Mouse (Mus musculus) neural tube, embryonic 11.5 days (tissue): ENCODE measurements around the gene Ptov1. TPM values are rescaled to one million over a fixed set of nuclear protein-coding genes. Genes with fewer than 3 reads are reported as not detected.

Experiments
- ATAC-seq: fragments of 200-750 bp; cut with Nextera tagmentation; 2 replicates; pipeline ENCODE4 v1.8.0; 2017; ENCODE audit warnings: moderate number of reproducible peaks, mild to moderate bottlenecking, moderate TSS enrichment, moderate library complexity; ENCODE audit not compliant: insufficient read depth, low FRiP score, low TSS enrichment
- DNase-seq: peaks from one replicate; pipeline ENCODE4 v3.0.0-alpha.2; 2015; ENCODE audit warnings: low spot score
- H3K27ac ChIP-seq: fragments of 300-500 bp; sonication (generic); 2 replicates; pipeline ENCODE4 v1.5.1; 2014; ENCODE audit warnings: low read depth, mild to moderate bottlenecking, low read length
- H3K27me3 ChIP-seq: fragments of 300-500 bp; sonication (generic); 2 replicates; pipeline ENCODE4 v1.6.1; 2014; ENCODE audit warnings: mild to moderate bottlenecking, low read length, mixed read lengths; ENCODE audit not compliant: control insufficient read depth, insufficient read depth
- H3K36me3 ChIP-seq: fragments of 300-500 bp; sonication (generic); 2 replicates; pipeline ENCODE4 v1.6.1; 2014; ENCODE audit warnings: mild to moderate bottlenecking, low read length, moderate library complexity, mixed read lengths; ENCODE audit not compliant: control insufficient read depth, insufficient read depth
- H3K4me1 ChIP-seq: fragments of 300-500 bp; sonication (generic); 2 replicates; pipeline ENCODE4 v1.6.1; 2014; ENCODE audit warnings: low read length, mixed read lengths; ENCODE audit not compliant: control insufficient read depth, insufficient read depth
- H3K4me2 ChIP-seq: fragments of 300-500 bp; sonication (generic); 2 replicates; pipeline ENCODE4 v1.6.1; 2014; ENCODE audit warnings: low read depth, mild to moderate bottlenecking, moderate library complexity
- H3K4me3 ChIP-seq: fragments of 300-500 bp; sonication (generic); 2 replicates; pipeline ENCODE4 v1.5.1; 2014; ENCODE audit warnings: low read depth, low read length
- H3K9ac ChIP-seq: fragments of 300-500 bp; sonication (generic); 2 replicates; pipeline ENCODE4 v1.6.1; 2014; ENCODE audit warnings: mild to moderate bottlenecking, low read length
- H3K9me3 ChIP-seq: fragments of 300-500 bp; sonication (generic); 2 replicates; pipeline ENCODE4 v1.6.1; 2016; ENCODE audit warnings: low read length; ENCODE audit not compliant: control insufficient read depth
- WGBS: fragments of 180-500 bp; shearing (Covaris S2); extraction: QIAGEN DNeasy Blood & Tissue Kit; methylation state at CpG from one replicate; pipeline ENCODE4 v1.1.7; 2014; 5-methylcytosine and 5-hydroxymethylcytosine counted together
- polyA plus RNA-seq: library from polyadenylated mRNA; unstranded; fragments of >200 nt; fragmentation: Nextera tagmentation; extraction: Ambion mirVana; gene quantifications from 2 replicates; pipeline ENCODE4 v1.2.1, GENCODE M21; 2014

Ptov1 gene
- polyA plus RNA-seq: 418 and 419 TPM in 2 replicates

- Histone ChIP-seq H3K4me1 (peaks cover 28% of the 10 kb centered on the region), H3K9ac (peak within 1 kb of the TSS; percentile 99), H3K27ac (peak within 1 kb of the TSS; percentile 100), H3K27me3 (no peaks in the 10 kb centered on the region), H3K36me3 (peaks cover 4% of the 10 kb centered on the region; the same call in 1 of the 2 replicates), H3K4me2 (peak within 1 kb of the TSS; percentile 83), H3K9me3 (no peaks in the 10 kb centered on the region), H3K4me3 (peak within 1 kb of the TSS; percentile 99)
- DNase-seq (peak; percentile 94), ATAC-seq (peak; percentile 92)
- WGBS: 11% methylated on average over 29 of the region's 29 CpGs
Measured at GRCm38 (mm10) chr7:44869697-44870528, at the start of gene Ptov1. Gene Ptov1, minus strand, starts transcription at chr7:44869788.

- H3K4me1 ChIP-seq: no peaks in the 10 kb centered on the region
- ATAC-seq (no peak), DNase-seq (no peak)
- H3K27ac ChIP-seq: no peak overlapping the region
- H3K4me3 ChIP-seq: no peak overlapping the region
- no peak overlapping the region for H3K9ac ChIP-seq
- H3K27me3 ChIP-seq: no peaks in the 10 kb centered on the region
- H3K9me3 ChIP-seq: no peaks in the 10 kb centered on the region
- no peak overlapping the region for H3K4me2 ChIP-seq
- peaks cover 8% of the 10 kb centered on the region for H3K36me3 ChIP-seq
- 94% methylated on average over 5 of the region's 5 CpGs for WGBS
Measured at GRCm38 (mm10) chr7:44919127-44919526, 49.5 kb upstream of the Ptov1 start.

- Histone ChIP-seq H3K4me2 (no peak overlapping the region), H3K36me3 (peaks cover 8% of the 10 kb centered on the region), H3K9ac (no peak overlapping the region), H3K27me3 (no peaks in the 10 kb centered on the region), H3K9me3 (no peaks in the 10 kb centered on the region), H3K4me1 (no peaks in the 10 kb centered on the region), H3K4me3 (no peak overlapping the region), H3K27ac (no peak overlapping the region)
- WGBS: 73% methylated on average over 3 of the region's 3 CpGs
- DNase-seq: no peak
- no peak for ATAC-seq
Measured at GRCm38 (mm10) chr7:44918219-44918618, 48.6 kb upstream of the Ptov1 start.

- Histone ChIP-seq H3K9ac (no peak overlapping the region), H3K27ac (no peak overlapping the region), H3K36me3 (peaks cover 7% of the 10 kb centered on the region), H3K9me3 (no peaks in the 10 kb centered on the region), H3K27me3 (no peaks in the 10 kb centered on the region), H3K4me3 (no peak overlapping the region), H3K4me1 (no peaks in the 10 kb centered on the region), H3K4me2 (no peak overlapping the region)
- no peak for DNase-seq
- WGBS: 94% methylated on average over 4 of the region's 4 CpGs
- ATAC-seq: no peak
Measured at GRCm38 (mm10) chr7:44916881-44917280, 47.3 kb upstream of the Ptov1 start.

- no peak overlapping the region for H3K27ac ChIP-seq
- no peaks in the 10 kb centered on the region for H3K27me3 ChIP-seq
- DNase-seq: no peak
- H3K4me2 ChIP-seq: no peak overlapping the region
- no peak overlapping the region for H3K9ac ChIP-seq
- no peaks in the 10 kb centered on the region for H3K9me3 ChIP-seq
- H3K4me1 ChIP-seq: no peaks in the 10 kb centered on the region
- H3K36me3 ChIP-seq: peaks cover 7% of the 10 kb centered on the region
- no peak overlapping the region for H3K4me3 ChIP-seq
- ATAC-seq: no peak
- WGBS: 92% methylated on average over 6 of the region's 6 CpGs
Measured at GRCm38 (mm10) chr7:44916191-44916590, 46.6 kb upstream of the Ptov1 start.

GRCm38 (mm10) chr7:44915314-44915713 lies 45.7 kb upstream of the Ptov1 start:
- peaks cover 9% of the 10 kb centered on the region for H3K36me3 ChIP-seq
- H3K27me3 ChIP-seq: no peaks in the 10 kb centered on the region
- no peak for ATAC-seq
- DNase-seq: no peak
- 95% methylated on average over 9 of the region's 9 CpGs for WGBS
- H3K4me2 ChIP-seq: no peak overlapping the region
- no peak overlapping the region for H3K4me3 ChIP-seq
- H3K9me3 ChIP-seq: no peaks in the 10 kb centered on the region
- H3K4me1 ChIP-seq: no peaks in the 10 kb centered on the region
- H3K27ac ChIP-seq: no peak overlapping the region
- no peak overlapping the region for H3K9ac ChIP-seq

- H3K27me3 ChIP-seq: no peaks in the 10 kb centered on the region
- 88% methylated on average over 2 of the region's 2 CpGs for WGBS
Measured at GRCm38 (mm10) chr7:44914396-44914795, 44.8 kb upstream of the Ptov1 start.

GRCm38 (mm10) chr7:44908706-44909476 lies 39.3 kb upstream of the Ptov1 start:
- Histone ChIP-seq H3K27me3 (no peaks in the 10 kb centered on the region), H3K4me1 (no peaks in the 10 kb centered on the region), H3K4me2 (no peak overlapping the region), H3K27ac (no peak overlapping the region), H3K36me3 (peaks cover 35% of the 10 kb centered on the region), H3K9me3 (no peaks in the 10 kb centered on the region), H3K4me3 (no peak overlapping the region), H3K9ac (no peak overlapping the region)
- WGBS: 94% methylated on average over 15 of the region's 15 CpGs
- ATAC-seq (no peak), DNase-seq (no peak)

More at GRCm38 (mm10) chr7:44914396-44914795, 44.8 kb upstream of the Ptov1 start:
- H3K4me1 ChIP-seq: no peaks in the 10 kb centered on the region
- H3K36me3 ChIP-seq: peaks cover 16% of the 10 kb centered on the region
- no peak overlapping the region for H3K9ac ChIP-seq
- no peak overlapping the region for H3K27ac ChIP-seq
- DNase-seq (no peak), ATAC-seq (no peak)
- H3K4me3 ChIP-seq: no peak overlapping the region
- H3K4me2 ChIP-seq: no peak overlapping the region
- H3K9me3 ChIP-seq: no peaks in the 10 kb centered on the region
